Mouse (Mus musculus): ENCODE data around the gene Srsf3. TPM values are rescaled to one million over a fixed set of nuclear protein-coding genes. Genes with fewer than 3 reads are reported as not detected.
A peak's percentile ranks its signal among the peaks of the same experiment; 100 is the strongest.

Gene Srsf3
- polyA plus RNA-seq, 1 experiment: 69.4 TPM

DNA sequence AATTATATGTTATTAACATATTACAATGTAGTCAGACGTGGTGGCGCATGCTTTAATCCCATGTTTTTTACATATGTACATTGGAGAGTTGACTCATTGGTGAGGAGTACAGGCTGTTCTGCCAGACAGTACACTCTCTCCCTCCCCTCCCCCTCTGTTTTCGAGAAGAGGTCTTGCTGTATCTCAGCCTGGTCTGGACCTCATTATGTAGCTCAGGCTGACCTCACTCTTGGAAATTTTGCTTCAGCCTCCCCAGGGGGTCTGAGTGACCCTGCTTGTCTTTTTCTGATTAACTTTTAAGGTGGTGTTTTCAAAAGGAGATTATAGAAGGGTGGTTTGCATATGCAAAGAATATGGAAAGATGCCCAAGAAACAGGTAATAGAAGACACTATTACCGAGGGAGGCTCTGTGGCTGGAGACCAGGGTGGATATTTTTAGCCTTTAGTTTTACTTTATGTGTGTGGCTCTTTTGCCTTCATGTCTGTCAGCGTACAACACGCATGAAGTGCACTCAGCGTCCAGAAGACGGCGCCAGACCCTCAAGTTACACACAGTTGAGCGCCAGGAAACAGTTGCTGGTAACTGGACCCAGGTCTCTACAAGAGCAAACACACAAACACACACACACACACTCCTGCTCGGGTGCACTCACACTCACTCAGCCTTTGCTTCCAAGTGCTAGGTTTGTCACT, 14.0 kb upstream of the Srsf3 start:
- no peaks in the 10 kb centered on the region for H3K27me3 ChIP-seq (ENCODE audit: control insufficient read depth, insufficient read depth, low read length)
- no peak for TF ChIP-seq POLR2A (IDR thresholded peaks at IDR 0.05; ENCODE audit: low read depth, low read length)
- peak; percentile 23; the same call in 1 of the 2 replicates for TF ChIP-seq CTCF (IDR thresholded peaks at IDR 0.05; ENCODE audit: extremely low read depth, insufficient read length, insufficient replicate concordance, low read depth, low read length)
- H3K36me3 ChIP-seq (ENCODE audit: control insufficient read depth, insufficient read depth, low read length): no peaks in the 10 kb centered on the region
- no peak overlapping the region for H3K27ac ChIP-seq (ENCODE audit: insufficient read depth, low read depth, low read length)
- no peak overlapping the region for H3K4me3 ChIP-seq (ENCODE audit: low read depth, low read length)
- WGBS: 71% methylated on average over 11 of the region's 11 CpGs
- H3K4me1 ChIP-seq (ENCODE audit: control insufficient read depth, insufficient read depth, insufficient read length, low read length): peaks cover 3% of the 10 kb centered on the region; the same call in 1 of the 2 replicates

DNA sequence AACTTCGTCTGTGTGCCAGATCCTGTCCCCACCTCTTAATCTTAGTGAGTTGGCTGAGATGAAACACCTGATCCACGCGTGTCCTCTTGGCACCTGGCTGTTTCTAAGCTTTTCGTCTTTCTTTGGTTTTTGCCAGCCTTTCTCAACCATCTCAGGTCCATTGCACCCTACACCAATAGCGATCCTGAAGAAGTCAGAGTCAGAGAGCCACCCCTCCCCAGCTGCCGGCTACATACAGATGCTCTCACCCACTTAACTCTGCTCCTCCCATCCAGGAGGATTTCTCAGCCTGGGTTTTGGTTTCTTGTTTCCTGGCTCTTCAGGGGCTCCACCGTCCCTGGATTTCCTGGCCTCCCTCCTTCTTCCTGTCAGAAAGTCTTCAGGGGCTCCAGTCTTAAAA, 13.0 kb upstream of the Srsf3 start:
- no peaks in the 10 kb centered on the region for H3K36me3 ChIP-seq (ENCODE audit: control insufficient read depth, insufficient read depth, low read length)
- no peak overlapping the region for H3K4me3 ChIP-seq (ENCODE audit: low read depth, low read length)
- TF ChIP-seq CTCF (IDR thresholded peaks at IDR 0.05; ENCODE audit: extremely low read depth, insufficient read length, insufficient replicate concordance, low read depth, low read length): no peak
- TF ChIP-seq POLR2A (IDR thresholded peaks at IDR 0.05; ENCODE audit: low read depth, low read length): no peak
- peaks cover 3% of the 10 kb centered on the region; the same call in 1 of the 2 replicates for H3K4me1 ChIP-seq (ENCODE audit: control insufficient read depth, insufficient read depth, insufficient read length, low read length)
- no peaks in the 10 kb centered on the region for H3K27me3 ChIP-seq (ENCODE audit: control insufficient read depth, insufficient read depth, low read length)
- no peak overlapping the region for H3K27ac ChIP-seq (ENCODE audit: insufficient read depth, low read depth, low read length)
- WGBS: 91% methylated on average over 7 of the region's 7 CpGs

DNA sequence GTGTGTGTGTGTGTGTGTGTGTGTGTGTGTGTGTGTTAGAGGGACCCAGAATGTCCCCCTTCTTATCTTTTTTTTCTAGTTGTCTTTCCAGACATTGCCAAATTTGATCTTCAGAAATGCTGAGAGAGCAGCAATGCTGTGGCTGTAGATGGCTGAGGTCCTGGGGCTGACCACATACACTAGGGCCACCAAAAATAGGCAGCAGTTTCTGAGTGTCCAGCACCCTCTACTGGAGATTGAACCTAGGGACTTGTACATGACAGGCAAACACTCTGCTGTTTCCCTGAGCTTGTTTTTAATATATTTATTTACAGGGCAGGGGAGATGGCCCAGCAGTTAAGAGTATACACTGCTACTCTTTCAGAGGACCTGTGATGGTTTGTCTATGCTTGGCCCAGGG, 12.0 kb upstream of the Srsf3 start:
- TF ChIP-seq POLR2A (IDR thresholded peaks at IDR 0.05; ENCODE audit: low read depth, low read length) (no peak), CTCF (IDR thresholded peaks at IDR 0.05; ENCODE audit: extremely low read depth, insufficient read length, insufficient replicate concordance, low read depth, low read length) (no peak)
- no peak overlapping the region for H3K27ac ChIP-seq (ENCODE audit: insufficient read depth, low read depth, low read length)
- H3K36me3 ChIP-seq (ENCODE audit: control insufficient read depth, insufficient read depth, low read length): no peaks in the 10 kb centered on the region
- H3K27me3 ChIP-seq (ENCODE audit: control insufficient read depth, insufficient read depth, low read length): no peaks in the 10 kb centered on the region
- peaks cover 3% of the 10 kb centered on the region; the same call in 1 of the 2 replicates for H3K4me1 ChIP-seq (ENCODE audit: control insufficient read depth, insufficient read depth, insufficient read length, low read length)
- H3K4me3 ChIP-seq (ENCODE audit: low read depth, low read length): no peak overlapping the region

DNA sequence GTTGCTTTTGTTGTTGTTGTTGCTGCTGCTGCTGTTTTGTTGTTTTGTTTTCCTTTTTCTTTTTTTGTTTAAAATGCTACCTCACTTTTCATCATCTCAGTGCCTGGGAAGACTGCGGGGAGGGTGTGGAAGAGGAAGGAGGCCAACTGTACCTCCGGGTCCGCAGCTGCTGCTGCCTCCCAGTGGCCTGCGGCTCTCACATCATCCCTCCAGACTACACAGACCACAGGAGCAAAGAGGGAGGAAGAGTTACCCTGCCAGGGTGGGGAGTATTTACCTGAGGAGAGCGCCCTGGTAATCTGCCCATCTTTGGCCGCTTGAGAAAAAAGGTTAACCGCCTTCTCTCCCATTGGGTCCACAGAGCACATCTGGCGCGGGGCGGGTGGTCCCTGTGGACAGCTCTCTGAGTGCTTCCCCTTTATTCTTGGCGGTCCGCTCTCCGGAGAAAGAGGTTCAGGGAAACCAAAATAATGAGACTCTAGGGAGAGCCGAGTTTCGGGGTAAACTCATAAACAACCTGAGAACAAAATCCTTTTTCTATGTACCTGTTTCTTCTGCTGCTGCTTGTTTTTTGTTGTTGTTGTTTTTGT, 10.1 kb upstream of the Srsf3 start:
- Histone ChIP-seq H3K27ac (ENCODE audit: insufficient read depth, low read depth, low read length) (no peak overlapping the region), H3K4me1 (ENCODE audit: control insufficient read depth, insufficient read depth, insufficient read length, low read length) (peaks cover 3% of the 10 kb centered on the region; the same call in 1 of the 2 replicates), H3K36me3 (ENCODE audit: control insufficient read depth, insufficient read depth, low read length) (no peaks in the 10 kb centered on the region), H3K4me3 (ENCODE audit: low read depth, low read length) (0 out of 2 replicates have a peak overlapping the region, but pooled peaks have one; percentile 21), H3K27me3 (ENCODE audit: control insufficient read depth, insufficient read depth, low read length) (no peaks in the 10 kb centered on the region)
- peak; percentile 67; the same call in 1 of the 2 replicates for TF ChIP-seq CTCF (IDR thresholded peaks at IDR 0.05; ENCODE audit: extremely low read depth, insufficient read length, insufficient replicate concordance, low read depth, low read length)
- no peak for TF ChIP-seq POLR2A (IDR thresholded peaks at IDR 0.05; ENCODE audit: low read depth, low read length)
- 34% methylated on average over 15 of the region's 15 CpGs for WGBS

DNA sequence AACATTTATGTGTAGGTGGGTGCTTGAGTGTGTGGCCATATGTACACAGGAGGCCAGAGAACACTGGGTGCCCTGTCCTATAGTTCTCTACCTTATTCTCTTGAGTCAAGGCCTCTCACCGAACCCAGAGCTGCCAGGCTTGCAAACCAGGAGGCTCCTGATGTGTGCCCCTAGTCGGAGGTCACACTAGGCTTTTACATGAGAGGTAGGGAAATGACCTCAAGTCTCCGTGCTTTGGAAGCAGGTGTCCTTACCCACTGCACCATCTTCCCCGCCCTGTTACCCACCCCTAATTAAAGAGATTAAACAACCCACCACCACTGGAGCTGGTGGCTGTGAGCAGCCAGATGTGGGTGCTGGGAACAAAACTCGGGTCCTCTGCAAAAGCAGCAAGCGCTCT, 9.1 kb upstream of the Srsf3 start:
- 85% methylated on average over 6 of the region's 6 CpGs for WGBS
- Histone ChIP-seq H3K36me3 (ENCODE audit: control insufficient read depth, insufficient read depth, low read length) (no peaks in the 10 kb centered on the region), H3K27me3 (ENCODE audit: control insufficient read depth, insufficient read depth, low read length) (no peaks in the 10 kb centered on the region), H3K4me3 (ENCODE audit: low read depth, low read length) (no peak overlapping the region), H3K4me1 (ENCODE audit: control insufficient read depth, insufficient read depth, insufficient read length, low read length) (peaks cover under 1% of the 10 kb centered on the region; the same call in 1 of the 2 replicates), H3K27ac (ENCODE audit: insufficient read depth, low read depth, low read length) (no peak overlapping the region)
- TF ChIP-seq CTCF (IDR thresholded peaks at IDR 0.05; ENCODE audit: extremely low read depth, insufficient read length, insufficient replicate concordance, low read depth, low read length) (no peak), POLR2A (IDR thresholded peaks at IDR 0.05; ENCODE audit: low read depth, low read length) (no peak)

DNA sequence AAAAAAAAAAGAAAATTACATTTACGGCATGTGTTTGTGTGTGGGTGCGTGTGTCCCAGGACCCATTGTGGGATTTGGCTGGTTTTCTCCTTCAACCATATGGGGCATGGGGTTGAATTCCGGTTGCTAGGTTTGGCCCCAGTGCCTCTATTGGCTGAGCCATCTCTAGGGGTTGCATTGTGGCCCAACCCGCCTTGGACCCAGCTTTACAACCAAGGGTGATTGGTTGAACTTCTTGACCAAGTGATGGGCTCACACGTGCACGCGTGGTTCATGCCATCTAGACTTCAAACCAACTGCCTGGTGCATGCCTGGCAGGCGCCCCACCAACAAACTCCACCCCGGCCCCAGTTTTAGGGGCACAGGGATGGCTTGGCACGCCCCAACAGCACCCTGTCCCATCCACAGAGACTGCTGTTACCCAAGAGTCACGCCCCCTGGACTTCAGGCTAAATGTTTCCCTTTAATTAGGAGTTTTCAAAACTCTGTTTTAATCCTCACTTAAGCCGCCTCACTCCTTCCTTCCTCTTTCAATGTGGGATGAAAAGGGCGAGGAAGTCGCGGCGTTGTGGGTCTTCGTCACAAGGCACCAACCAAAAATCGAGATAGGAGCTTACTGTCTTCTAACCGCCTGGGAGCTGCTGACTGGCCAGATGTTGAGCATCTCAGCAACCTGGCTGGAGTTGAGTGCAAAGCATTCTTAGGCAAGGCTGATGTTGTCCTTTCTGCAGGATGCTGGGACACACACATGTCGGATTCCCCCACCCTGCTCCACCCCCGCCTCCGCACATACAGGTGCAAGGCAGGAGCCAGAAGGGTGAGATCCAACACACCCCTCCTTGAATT, 8.2 kb upstream of the Srsf3 start:
- Histone ChIP-seq H3K27ac (ENCODE audit: insufficient read depth, low read depth, low read length) (no peak overlapping the region), H3K4me3 (ENCODE audit: low read depth, low read length) (no peak overlapping the region), H3K36me3 (ENCODE audit: control insufficient read depth, insufficient read depth, low read length) (no peaks in the 10 kb centered on the region), H3K27me3 (ENCODE audit: control insufficient read depth, insufficient read depth, low read length) (no peaks in the 10 kb centered on the region), H3K4me1 (ENCODE audit: control insufficient read depth, insufficient read depth, insufficient read length, low read length) (no peaks in the 10 kb centered on the region)
- WGBS: 86% methylated on average over 22 of the region's 22 CpGs
- TF ChIP-seq CTCF (IDR thresholded peaks at IDR 0.05; ENCODE audit: extremely low read depth, insufficient read length, insufficient replicate concordance, low read depth, low read length) (no peak), POLR2A (IDR thresholded peaks at IDR 0.05; ENCODE audit: low read depth, low read length) (no peak)
